Mouse (Mus musculus) midbrain, embryonic 16.5 days (tissue): Measurements from ENCODE around the gene G6pdx. TPM values are rescaled to one million over a fixed set of nuclear protein-coding genes. Genes with fewer than 3 reads are reported as not detected.

Experiments used
- ATAC-seq: fragments of 200-750 bp; cut with Nextera tagmentation; 2 replicates; pipeline ENCODE4 v1.8.0; 2017; ENCODE audit warnings: moderate TSS enrichment
- H3K27ac ChIP-seq: fragments of 300-500 bp; sonication (generic); 2 replicates; pipeline ENCODE4 v1.5.1; 2014; ENCODE audit warnings: mild to moderate bottlenecking, low read length, mixed read lengths
- H3K27me3 ChIP-seq: fragments of 300-500 bp; sonication (generic); 2 replicates; pipeline ENCODE4 v1.6.1; 2014; ENCODE audit warnings: low read depth, low read length, mixed read lengths; ENCODE audit not compliant: control insufficient read depth, insufficient read depth
- H3K36me3 ChIP-seq: fragments of 300-500 bp; sonication (generic); 2 replicates; pipeline ENCODE4 v1.6.1; 2014; ENCODE audit warnings: mild to moderate bottlenecking, low read length, moderate library complexity, mixed read lengths; ENCODE audit not compliant: control insufficient read depth, insufficient read depth
- H3K4me1 ChIP-seq: fragments of 300-500 bp; sonication (generic); 2 replicates; pipeline ENCODE4 v1.6.1; 2014; ENCODE audit warnings: mild to moderate bottlenecking, low read length, mixed read lengths; ENCODE audit not compliant: control insufficient read depth, insufficient read depth
- H3K4me2 ChIP-seq: fragments of 300-500 bp; sonication (generic); 2 replicates; pipeline ENCODE4 v1.6.1; 2014; ENCODE audit warnings: mild to moderate bottlenecking, low read length, mixed read lengths
- H3K4me3 ChIP-seq: fragments of 300-500 bp; sonication (generic); 2 replicates; pipeline ENCODE4 v1.5.1; 2014; ENCODE audit warnings: low read depth, mild to moderate bottlenecking, low read length, moderate library complexity, mixed read lengths
- H3K9ac ChIP-seq: fragments of 300-500 bp; sonication (generic); 2 replicates; pipeline ENCODE4 v1.6.1; 2014; ENCODE audit warnings: low read depth, low read length, mixed read lengths
- H3K9me3 ChIP-seq: fragments of 300-500 bp; sonication (generic); replicated peaks from 2 replicates; pipeline ENCODE4 v1.6.1; 2014; ENCODE audit warnings: mild to moderate bottlenecking, low read length, mixed read lengths; ENCODE audit not compliant: control insufficient read depth, poor library complexity, severe bottlenecking
- WGBS: fragments of 180-500 bp; shearing (Covaris S2); extraction: QIAGEN DNeasy Blood & Tissue Kit; methylation state at CpG from one replicate; pipeline ENCODE4 v1.1.7; 2014; 5-methylcytosine and 5-hydroxymethylcytosine counted together
- polyA plus RNA-seq: library from polyadenylated mRNA; unstranded; fragments of >200 nt; fragmentation: Nextera tagmentation; extraction: Ambion mirVana; gene quantifications from 2 replicates; pipeline ENCODE4 v1.2.1, GENCODE M21; 2015

G6pdx gene
- polyA plus RNA-seq, 1 experiment from 2014 or later: 47.7 TPM

DNA sequence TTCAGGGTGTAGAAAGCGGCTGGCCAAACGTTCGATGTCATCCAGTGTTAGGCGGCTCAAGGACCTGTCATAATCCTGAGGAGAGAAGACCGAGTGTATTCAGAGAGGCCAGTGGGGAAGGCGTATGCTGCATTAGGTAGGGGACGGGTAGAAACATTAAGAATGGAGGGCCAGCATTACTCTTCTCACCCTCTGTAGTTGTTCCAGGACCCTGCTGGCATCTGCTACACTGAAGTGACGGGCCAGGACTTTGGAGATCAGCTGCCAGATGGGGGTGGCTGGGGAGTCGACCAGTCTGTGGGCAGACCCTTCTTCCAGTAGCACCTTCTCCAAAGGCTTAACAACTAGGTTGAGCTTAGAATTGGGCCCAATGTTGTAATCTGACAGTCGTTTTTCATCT is 61.5 kb downstream of the G6pdx start:
- no peaks in the 10 kb centered on the region for H3K27me3 ChIP-seq
- peak overlapping the region; percentile 85 for H3K27ac ChIP-seq
- ATAC-seq: peak; percentile 5; the same call in 1 of the 2 replicates
- peak overlapping the region; percentile 57 for H3K4me3 ChIP-seq
- H3K9ac ChIP-seq: peak overlapping the region; percentile 82
- no peaks in the 10 kb centered on the region for H3K36me3 ChIP-seq
- 70% methylated on average over 10 of the region's 10 CpGs for WGBS
- H3K4me1 ChIP-seq: peaks cover 13% of the 10 kb centered on the region
- peak overlapping the region; percentile 69 for H3K4me2 ChIP-seq
- H3K9me3 ChIP-seq: no peaks in the 10 kb centered on the region

Other genes starting within 250 kb of the G6pdx start
- gene Flna, start 179.4 kb downstream of the G6pdx start, polyA plus RNA-seq: 84.6 and 88.4 TPM in 2 replicates
- gene Emd, start 174.5 kb downstream of the G6pdx start, polyA plus RNA-seq: 12.8 and 13.5 TPM in 2 replicates
- 454 and 460 TPM in 2 replicates for gene Rpl10, start 158.4 kb downstream of the G6pdx start, polyA plus RNA-seq
- 79.8 and 81.3 TPM in 2 replicates for gene Taz, start 147.3 kb downstream of the G6pdx start, polyA plus RNA-seq
- gene Dnase1l1, start 146.9 kb downstream of the G6pdx start, polyA plus RNA-seq: 2.8 and 4.3 TPM in 2 replicates
- gene Atp6ap1, start 132.1 kb downstream of the G6pdx start, polyA plus RNA-seq: 317 and 348 TPM in 2 replicates
- 1,108 and 1,139 TPM in 2 replicates for gene Gdi1, start 124.2 kb downstream of the G6pdx start, polyA plus RNA-seq
- 61.9 and 62.3 TPM in 2 replicates for gene Fam50a, start 116.2 kb downstream of the G6pdx start, polyA plus RNA-seq
- 63.9 and 68.4 TPM in 2 replicates for gene Plxna3, start 100.1 kb downstream of the G6pdx start, polyA plus RNA-seq
- 63.2 and 68.7 TPM in 2 replicates for gene Lage3, start 75.6 kb downstream of the G6pdx start, polyA plus RNA-seq
- gene Ubl4a, start 56.0 kb downstream of the G6pdx start, polyA plus RNA-seq: 65.9 and 72.6 TPM in 2 replicates
- 8.5 and 9.7 TPM in 2 replicates for gene Slc10a3, start 55.8 kb downstream of the G6pdx start, polyA plus RNA-seq
- 33.6 and 36.1 TPM in 2 replicates for gene Fam3a, start 35.9 kb downstream of the G6pdx start, polyA plus RNA-seq
- gene Ikbkg, start 35.9 kb downstream of the G6pdx start, polyA plus RNA-seq: 16.4 and 19.9 TPM in 2 replicates
- gene Gm6880, start 52.2 kb upstream of the G6pdx start, polyA plus RNA-seq: 0.36 TPM in 1 of 2 replicates, not detected in the other
- not detected in 2 replicates for gene Olfr1326-ps1, start 145.7 kb upstream of the G6pdx start, polyA plus RNA-seq
- not detected in 2 replicates for gene Olfr1325, start 163.5 kb upstream of the G6pdx start, polyA plus RNA-seq
- 0.40 and 0.59 TPM in 2 replicates for gene Gm5640, start 216.4 kb upstream of the G6pdx start, polyA plus RNA-seq